9 mouse cellular contexts compared by ENCODE assay signal in genomic region chr8:56530359-56530758, GRCm38 (mm10). TPM values are rescaled to one million over a fixed set of nuclear protein-coding genes. Genes with fewer than 3 reads are reported as not detected.
DNase-seq lines count a peak whose midpoint lies in the region; ATAC-seq and TF ChIP-seq lines count a peak whose summit lies in the region.
"Had no signal": no experiment of that assay in that cellular context is flagged by ENCODE, and none has a peak within 500 bp of the region (broad histone marks: within the 10 kb centered on the region; RNA-seq: fewer than 3 reads in every experiment).

No protein-coding gene starts in this region.

- peak; percentile 95 for TF ChIP-seq CTCF in gastrocnemius, adult 2 months (IDR thresholded peaks at IDR 0.05)
- peak; percentile 92 for TF ChIP-seq CTCF in stomach, postnatal 0 days (IDR thresholded peaks at IDR 0.05; ENCODE audit: low read depth)

- H3K4me2 ChIP-seq in stomach, postnatal 0 days (replicated peaks; ENCODE audit: low read depth) = no peak overlapping the region
- H3K4me2 ChIP-seq: embryonic facial prominence, embryonic 12.5 days had no signal

- no peaks in the 10 kb centered on the region for H3K9me3 ChIP-seq in stomach, postnatal 0 days (ENCODE audit: control insufficient read depth, low read length)
- H3K9me3 ChIP-seq: embryonic facial prominence, embryonic 12.5 days had no signal

- ATAC-seq in stomach, postnatal 0 days (ENCODE audit: low FRiP score, low TSS enrichment) = no peak

- no peaks in the 10 kb centered on the region for H3K4me1 ChIP-seq in stomach, postnatal 0 days (replicated peaks; ENCODE audit: control insufficient read depth, insufficient read depth)
- H3K4me1 ChIP-seq: embryonic facial prominence, embryonic 12.5 days had no signal

- peak; percentile 73 for DNase-seq in gastrocnemius, adult 2 months
- DNase-seq in gastrocnemius, adult 8-10 months (ENCODE audit: low spot score in 2 of 2) = no peak
- DNase-seq in 416B (ENCODE audit: low read depth) (peak; percentile 73), WW6 (ENCODE audit: low read depth, low spot score) (peak; percentile 14)
- DNase-seq in embryo, embryonic 10.5 days (ENCODE audit: low spot score) = peak; percentile 79
- peak; percentile 57 for DNase-seq in kidney, postnatal 14 days
- DNase-seq in lung, postnatal 4 days = peak; percentile 47 to 69
- peak; percentile 74 for DNase-seq in stomach, postnatal 0 days (ENCODE audit: low spot score)

- no peaks in the 10 kb centered on the region for H3K27me3 ChIP-seq in stomach, postnatal 0 days (ENCODE audit: control insufficient read depth, insufficient read depth, low read length)
- H3K27me3 ChIP-seq: embryonic facial prominence, embryonic 12.5 days had no signal

- H3K27ac ChIP-seq in gastrocnemius, adult 2 months = no peak overlapping the region
- no peak overlapping the region for H3K27ac ChIP-seq in stomach, postnatal 0 days (replicated peaks)
- H3K27ac ChIP-seq: embryonic facial prominence, embryonic 12.5 days had no signal

- H3K4me3 ChIP-seq in gastrocnemius, adult 2 months = no peak overlapping the region
- H3K4me3 ChIP-seq in stomach, postnatal 0 days (ENCODE audit: low read depth, low read length) = no peak overlapping the region
- H3K4me3 ChIP-seq: embryonic facial prominence, embryonic 12.5 days had no signal

- intact Hi-C loops in gastrocnemius, adult 2 months (cut with DNase I) = loop anchor here (1.0 kb wide), 1 partner anchor 85 kb away; no protein-coding TSS in a partner anchor

- H3K9ac ChIP-seq in stomach, postnatal 0 days (ENCODE audit: low read length) = no peak overlapping the region
- H3K9ac ChIP-seq: embryonic facial prominence, embryonic 12.5 days had no signal

- TF ChIP-seq EP300 in stomach, postnatal 0 days (optimal IDR thresholded peaks at IDR 0.05) = no peak

- H3K36me3 ChIP-seq in stomach, postnatal 0 days (ENCODE audit: control insufficient read depth, insufficient read depth, low read length) = no peaks in the 10 kb centered on the region; the same call in 1 of the 2 replicates

- 3% methylated on average over 3 of the region's 3 CpGs for WGBS in stomach, postnatal 0 days

RNA-seq across cellular contexts. Expression of gene Cep44, which starts 20.5 kb away (rescaled TPM):
- 1 to 10 TPM; 8.8 to 9.8 TPM for total RNA-seq in gastrocnemius, adult 2 months (2021)
- 10 to 100 TPM in 1 of 4 experiments, 1 to 10 TPM in 3; 7.0 to 11.6 (median 8.8) TPM for total RNA-seq in gastrocnemius, adult 8-10 months (2022)
- polyA plus RNA-seq in stomach, postnatal 0 days (2015; fragmentation: Nextera tagmentation; extraction: Ambion mirVana) = 17.6 and 19.1 TPM in 2 replicates

RNA-seq across cellular contexts. Expression of gene Fbxo8, which starts 20.5 kb away (rescaled TPM):
- total RNA-seq in gastrocnemius, adult 2 months (2021) = 10 to 100 TPM; 28.6 to 35.5 TPM
- 10 to 100 TPM; 29.9 to 35.6 (median 32.8) TPM for total RNA-seq in gastrocnemius, adult 8-10 months (2022)
- polyA plus RNA-seq in stomach, postnatal 0 days (2015; fragmentation: Nextera tagmentation; extraction: Ambion mirVana) = 38.9 and 39.7 TPM in 2 replicates

Comparison
In these comparisons a context has a peak if more than half of its experiments do, and no peak if none do; other contexts are left out.
1. DNase-seq: peak in gastrocnemius, adult 2 months (single experiment), 416B (single experiment), WW6 (single experiment), embryo, embryonic 10.5 days (single experiment), kidney, postnatal 14 days (single experiment), lung, postnatal 4 days (2 of 2) and stomach, postnatal 0 days (single experiment); none in gastrocnemius, adult 8-10 months (0 of 2).